Mouse (Mus musculus): Measurements from ENCODE around the gene Rfx1.

DNA sequence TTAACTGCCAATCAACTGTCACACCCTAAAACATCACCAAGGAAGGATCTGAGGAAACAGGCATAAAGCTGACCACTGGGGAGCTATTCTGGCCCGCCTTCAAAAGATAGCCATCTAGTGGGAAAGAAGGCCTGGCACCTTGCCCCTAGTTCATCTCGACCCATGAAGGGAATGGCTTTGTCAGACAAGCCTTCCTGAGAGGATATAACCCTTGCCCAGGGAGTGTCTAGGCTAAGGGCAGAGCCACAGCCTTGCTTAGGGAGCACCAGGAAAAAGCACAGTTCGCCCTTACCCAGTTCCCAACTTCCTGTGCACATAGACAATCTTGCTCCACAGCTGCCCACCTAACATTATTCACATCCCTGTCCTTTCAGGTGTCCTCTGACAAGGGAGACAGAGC is 37.0 kb downstream of the Rfx1 start:
- no peak for TF ChIP-seq CTCF (IDR thresholded peaks at IDR 0.05; ENCODE audit: extremely low read depth, insufficient read depth, insufficient read length, insufficient replicate concordance)
- no peak for TF ChIP-seq POLR2A (IDR thresholded peaks at IDR 0.05; ENCODE audit: low read depth, low read length)
